Mouse (Mus musculus) left cerebral cortex, adult 18-20 months (tissue): Measurements from ENCODE around the gene BC035947. TPM values are rescaled to one million over a fixed set of nuclear protein-coding genes. Genes with fewer than 3 reads are reported as not detected.
"Not testable (repeated sequence)": the region's sequence is repeated elsewhere in the genome, so short reads cannot be mapped to it uniquely, and the experiment has no call there.

ENCODE experiments used
- DNase-seq, 2 experiments: peaks; one replicate each; pipeline ENCODE4 v3.0.0; 2021 to 2022; ENCODE audit warnings: low spot score in 2 of 2, mixed read lengths in 1 of 2
- total RNA-seq, 2 experiments: library from RNA; stranded (reverse); gene quantifications; 2 replicates each; pipeline ENCODE4 v1.2.3; 2021

The BC035947 gene
- total RNA-seq, 2 experiments from 2014 or later, result 1.1 to 1.6 TPM

- no peak for DNase-seq
These were observed 9.4 kb downstream of the BC035947 start for GRCm38 (mm10) chr1:78502527-78502926.

GRCm38 (mm10) chr1:78501856-78502255 lies 10.1 kb downstream of the BC035947 start:
- DNase-seq, result not testable (repeated sequence)

- DNase-seq, result no peak
These were observed 10.9 kb downstream of the BC035947 start for GRCm38 (mm10) chr1:78501036-78501435.

- DNase-seq, result no peak
These were observed 21.8 kb downstream of the BC035947 start for GRCm38 (mm10) chr1:78490143-78490542.

GRCm38 (mm10) chr1:78488752-78489492 lies 23.0 kb downstream of the BC035947 start, which contains the start of gene Farsb:
Gene Farsb (minus strand): TSS chr1:78488897.
- DNase-seq, result peak; percentile 81 to 86

GRCm38 (mm10) chr1:78488427-78488751 lies 23.6 kb downstream of the BC035947 start:
- no peak for DNase-seq

GRCm38 (mm10) chr1:78484361-78484760 lies 27.6 kb downstream of the BC035947 start:
- DNase-seq, result no peak

GRCm38 (mm10) chr1:78483430-78483829 lies 28.5 kb downstream of the BC035947 start:
- DNase-seq, result no peak

- no peak for DNase-seq
These were observed 39.5 kb downstream of the BC035947 start for GRCm38 (mm10) chr1:78472441-78472840.

- peak; percentile 34 to 38 for DNase-seq
These were observed 57.3 kb downstream of the BC035947 start for GRCm38 (mm10) chr1:78454659-78455058.

GRCm38 (mm10) chr1:78453886-78454285 lies 58.1 kb downstream of the BC035947 start:
- no peak for DNase-seq

GRCm38 (mm10) chr1:78452544-78452943 lies 59.4 kb downstream of the BC035947 start:
- DNase-seq, result no peak

GRCm38 (mm10) chr1:78451070-78451854 lies 60.7 kb downstream of the BC035947 start:
- peak in 1 of 2 experiments; percentile 9 for DNase-seq

GRCm38 (mm10) chr1:78448091-78448490 lies 63.9 kb downstream of the BC035947 start:
- no peak for DNase-seq

Other genes starting within 250 kb of the BC035947 start
- gene Sgpp2, start 201.8 kb downstream of the BC035947 start, total RNA-seq, result 10 to 100 TPM; 11.1 to 15.4 TPM
- 10 to 100 TPM; 62.4 to 69.6 TPM for gene Farsb, start 23.3 kb downstream of the BC035947 start, total RNA-seq
- gene Mogat1, start 1.2 kb downstream of the BC035947 start, total RNA-seq, result not detected
- 100 to 1,000 TPM; 160 to 175 TPM for gene Acsl3, start 145.7 kb upstream of the BC035947 start, total RNA-seq
- 10 to 100 TPM; 15.4 to 21.7 TPM for gene Utp14b, start 145.9 kb upstream of the BC035947 start, total RNA-seq